Mouse (Mus musculus): ENCODE results near the gene Ncaph2.

Gene Ncaph2

DNA sequence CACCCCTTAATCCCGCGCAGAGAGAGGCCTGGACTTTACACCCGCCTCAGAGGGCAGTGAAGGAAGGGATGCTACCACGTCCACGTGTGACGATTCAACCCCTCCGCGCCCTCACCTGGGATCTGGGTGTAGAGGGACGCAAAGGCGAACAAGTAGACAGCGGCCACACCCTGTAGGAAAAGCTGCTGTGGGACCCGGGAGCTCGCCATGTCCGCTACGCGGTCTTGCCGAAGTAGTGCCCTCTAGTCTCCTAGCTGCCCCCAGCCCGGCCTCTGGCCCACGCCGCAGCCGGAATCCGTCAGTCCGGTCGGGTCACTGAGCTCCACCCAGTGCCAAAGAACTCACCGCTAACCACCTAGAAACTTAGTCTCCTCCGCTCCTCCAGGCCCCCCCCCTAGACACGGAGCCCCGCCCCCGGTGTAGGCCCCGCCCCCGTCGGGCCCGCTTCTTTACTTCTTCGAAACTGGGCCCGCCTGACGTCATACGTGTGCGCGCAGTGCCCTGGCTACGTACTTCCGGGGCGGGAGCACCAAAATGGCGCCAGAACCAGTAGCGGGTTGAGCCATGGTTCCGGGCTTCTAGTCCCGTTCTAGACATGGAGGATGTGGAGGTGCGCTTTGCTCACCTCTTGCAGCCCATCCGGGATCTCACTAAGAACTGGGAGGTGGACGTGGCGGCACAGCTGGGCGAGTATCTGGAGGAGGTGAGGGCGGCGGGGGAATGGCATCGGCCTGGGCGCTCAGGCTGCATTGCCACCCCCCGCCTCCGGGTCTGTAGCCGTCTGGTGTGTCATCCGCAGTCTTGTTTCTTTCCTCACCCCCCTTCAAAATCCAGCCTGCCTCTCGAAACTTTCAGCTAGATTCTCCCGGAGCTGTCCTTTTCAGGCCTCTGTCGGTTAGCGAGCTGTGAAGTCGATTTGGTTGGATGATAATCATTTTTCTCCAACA lies at the start of gene Ncaph2, which contains the start of gene Lmf2:
Gene Ncaph2, plus strand, starts transcription at position 479 of the 947 bp plus-strand sequence.
Gene Lmf2, minus strand, starts transcription at position 419 of the 947 bp plus-strand sequence.
- DNase-seq (ENCODE audit: low spot score) = peak; percentile 96

GRCm38 (mm10) chr15:89305966-89306365 lies 49.6 kb upstream of the Ncaph2 start:
- no peak for DNase-seq (ENCODE audit: low spot score)

DNA sequence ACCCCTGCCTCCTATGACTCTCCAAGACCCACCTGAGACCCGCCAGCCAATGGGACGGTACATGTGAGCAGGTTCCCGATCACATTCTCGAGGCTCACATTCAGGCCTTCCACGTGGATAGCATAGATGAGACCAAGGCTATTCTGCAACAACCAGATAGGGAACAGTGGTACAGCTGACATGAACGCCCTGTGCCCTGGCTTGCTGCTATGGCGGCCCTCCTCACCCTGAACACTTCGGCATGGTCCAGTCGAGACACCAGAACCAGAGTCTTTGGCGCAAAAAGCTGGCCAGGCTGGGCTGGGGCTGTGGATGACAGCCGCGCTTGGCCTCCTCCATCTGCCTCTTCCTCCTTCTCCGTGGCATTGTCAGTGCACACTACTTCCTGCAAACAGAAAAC lies 48.1 kb upstream of the Ncaph2 start:
- DNase-seq (ENCODE audit: low spot score) = no peak

- no peak for DNase-seq (ENCODE audit: low spot score)
Observed at GRCm38 (mm10) chr15:89308406-89309139, 46.9 kb upstream of the Ncaph2 start.

DNA sequence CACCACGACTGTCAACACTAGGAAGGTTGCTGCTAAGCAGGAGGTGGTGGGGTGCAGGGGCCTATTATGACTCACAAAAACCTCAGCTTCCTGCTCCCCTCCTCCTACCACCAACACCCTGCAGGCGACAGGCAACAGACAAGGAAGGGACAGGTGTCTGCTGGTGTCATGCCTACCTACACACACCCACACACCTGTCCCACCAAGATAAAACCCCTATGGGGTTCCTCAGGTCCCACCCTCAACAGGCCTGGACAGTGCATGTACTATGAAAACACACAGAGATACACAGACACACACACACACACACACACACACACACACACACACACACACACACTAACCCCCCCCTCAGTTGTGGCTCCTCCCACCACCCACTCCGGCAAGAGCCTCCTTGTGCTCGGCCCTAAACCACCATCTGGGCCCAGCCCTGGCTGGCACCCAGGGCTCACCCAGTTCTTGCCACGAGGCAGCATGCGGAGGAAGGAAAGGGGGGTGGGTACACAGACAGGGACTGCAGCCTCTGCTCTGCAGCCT lies 45.5 kb upstream of the Ncaph2 start:
- DNase-seq (ENCODE audit: low spot score) = no peak

DNA sequence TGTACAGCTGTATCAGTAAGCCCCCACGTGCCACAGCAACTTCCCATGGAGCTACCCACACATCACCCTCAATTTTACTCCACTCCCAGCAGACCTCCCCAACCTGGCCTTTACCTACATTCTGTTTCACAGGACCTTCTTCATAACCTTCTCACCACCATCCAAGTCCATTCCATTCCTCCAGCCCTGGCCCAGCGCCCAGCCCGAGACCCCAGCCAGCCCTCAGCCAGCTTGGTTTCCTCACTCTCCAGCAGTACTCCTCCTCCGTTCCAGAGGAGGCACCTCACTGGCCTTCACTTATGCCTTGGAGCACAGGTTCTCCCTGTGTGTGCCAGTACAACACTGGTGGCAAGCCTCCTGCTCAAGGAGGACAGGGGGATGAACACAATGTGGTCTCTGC lies 42.2 kb upstream of the Ncaph2 start:
- no peak for DNase-seq (ENCODE audit: low spot score)

DNA sequence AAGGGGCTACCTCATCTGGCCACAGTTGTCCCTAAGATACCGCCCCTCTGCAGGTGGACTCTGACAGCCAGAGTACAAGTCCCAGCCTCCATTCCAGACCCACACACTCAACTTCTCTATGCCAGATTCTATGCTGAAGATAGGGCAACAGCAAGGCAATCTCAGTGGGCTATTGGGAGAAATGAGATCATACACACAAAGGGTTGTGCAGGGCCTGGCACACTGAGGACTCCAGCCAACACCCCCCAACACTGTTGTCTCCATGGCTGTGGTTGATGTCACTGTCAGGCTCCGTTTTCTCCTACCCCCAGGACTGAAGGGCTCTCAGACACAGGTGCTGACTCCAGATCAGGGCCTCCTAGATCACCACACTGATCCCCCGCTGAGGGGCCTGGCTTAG lies 41.4 kb upstream of the Ncaph2 start:
- DNase-seq (ENCODE audit: low spot score) = no peak

- DNase-seq (ENCODE audit: low spot score) = peak; percentile 23
Observed at GRCm38 (mm10) chr15:89314511-89315189, 40.9 kb upstream of the Ncaph2 start.

DNA sequence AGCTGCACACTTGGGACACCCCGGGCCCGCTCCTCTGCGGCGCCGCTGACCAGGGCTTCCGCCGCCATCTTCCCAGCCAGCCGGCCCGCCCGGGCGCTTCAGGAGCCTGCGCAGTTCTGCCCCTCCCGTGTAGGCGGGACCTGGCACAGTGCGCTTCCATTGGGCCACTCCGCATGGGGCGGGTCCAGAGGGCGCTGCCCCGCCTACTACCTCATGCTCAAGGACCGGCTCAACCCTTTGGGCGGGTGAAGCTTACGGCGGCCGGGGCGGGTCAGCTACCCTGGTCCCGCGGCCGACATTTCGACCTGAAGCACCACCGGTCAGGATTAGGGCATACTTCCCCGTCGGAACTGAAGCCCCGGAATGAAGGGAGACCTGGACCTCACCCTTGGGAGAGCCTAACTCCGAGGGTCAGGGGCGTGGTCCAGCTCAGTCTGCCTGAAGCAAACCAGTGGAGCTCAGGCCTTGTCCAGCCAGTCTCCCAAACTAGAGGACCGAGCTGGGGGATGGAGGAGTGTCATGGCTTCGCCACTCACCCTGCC lies 40.3 kb upstream of the Ncaph2 start, which contains the start of gene Sbf1:
Gene Sbf1, minus strand, starts transcription at position 122 of the 542 bp plus-strand sequence.
- peak; percentile 96 for DNase-seq (ENCODE audit: low spot score)

DNA sequence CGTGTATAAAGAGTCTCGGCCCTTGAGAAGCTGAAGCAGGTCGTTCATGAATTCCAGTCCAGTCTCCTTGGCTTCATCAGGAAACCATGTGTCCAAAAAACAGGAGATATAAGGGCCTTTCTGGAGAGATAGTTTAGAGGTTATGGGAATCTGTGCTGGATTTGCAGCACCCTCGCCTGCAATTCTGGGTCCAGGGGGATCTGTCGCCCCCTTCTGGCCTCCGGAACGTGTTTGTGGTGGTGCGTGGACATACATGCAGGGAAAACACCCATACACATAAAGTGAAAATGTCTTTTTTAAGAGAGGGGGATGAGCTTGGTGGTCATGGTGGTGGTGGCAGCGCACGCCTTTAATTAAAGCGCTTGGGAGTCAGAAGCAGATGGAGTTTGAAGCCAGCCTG lies 39.4 kb upstream of the Ncaph2 start:
- no peak for DNase-seq (ENCODE audit: low spot score)

- no peak for DNase-seq (ENCODE audit: low spot score)
Observed at GRCm38 (mm10) chr15:89321264-89321663, 34.3 kb upstream of the Ncaph2 start.

DNA sequence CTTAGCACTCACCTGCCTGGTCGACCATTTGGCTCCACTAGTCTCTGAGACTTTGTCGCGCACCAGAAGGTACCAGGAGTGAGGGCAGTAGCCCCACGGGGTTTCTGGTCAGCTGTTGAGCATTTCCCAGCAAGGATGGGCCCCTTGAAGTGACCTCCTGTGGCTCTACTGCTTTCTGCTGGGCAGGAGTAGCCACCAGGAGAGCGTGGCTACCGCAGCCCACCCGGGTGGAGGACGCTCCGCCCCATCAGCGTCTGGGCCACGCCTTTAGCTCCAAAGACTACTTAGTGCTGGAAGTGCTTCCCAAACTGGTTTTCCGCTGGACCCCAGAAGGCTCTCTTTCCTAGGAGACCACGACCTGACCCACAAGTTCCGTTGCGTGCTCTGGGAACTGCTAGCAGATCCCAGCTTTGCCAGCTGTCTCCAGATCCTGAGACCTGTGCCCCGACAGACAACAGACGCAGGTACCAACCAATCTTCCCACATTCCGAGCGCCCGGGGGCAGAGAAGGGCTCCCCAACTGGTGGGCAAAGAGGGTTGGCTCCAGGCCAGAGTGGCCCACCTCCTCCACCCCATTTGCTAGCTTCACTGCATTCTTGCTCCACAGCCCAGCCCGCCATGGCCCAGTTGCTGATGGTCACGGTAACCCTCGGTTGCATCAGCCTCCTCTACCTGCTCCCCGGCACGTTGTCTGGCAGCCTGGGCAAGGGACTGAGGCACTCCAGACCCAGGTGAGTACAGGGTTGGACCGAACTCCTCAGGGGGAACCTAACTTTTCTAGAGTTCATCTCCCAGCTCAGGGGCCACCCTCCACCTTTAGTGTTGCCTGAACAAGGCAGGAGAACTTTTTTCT lies 32.6 kb upstream of the Ncaph2 start, which contains the start of gene Adm2:
Gene Adm2, plus strand, starts transcription at position 51 of the 853 bp plus-strand sequence.
- DNase-seq (ENCODE audit: low spot score) = no peak

DNA sequence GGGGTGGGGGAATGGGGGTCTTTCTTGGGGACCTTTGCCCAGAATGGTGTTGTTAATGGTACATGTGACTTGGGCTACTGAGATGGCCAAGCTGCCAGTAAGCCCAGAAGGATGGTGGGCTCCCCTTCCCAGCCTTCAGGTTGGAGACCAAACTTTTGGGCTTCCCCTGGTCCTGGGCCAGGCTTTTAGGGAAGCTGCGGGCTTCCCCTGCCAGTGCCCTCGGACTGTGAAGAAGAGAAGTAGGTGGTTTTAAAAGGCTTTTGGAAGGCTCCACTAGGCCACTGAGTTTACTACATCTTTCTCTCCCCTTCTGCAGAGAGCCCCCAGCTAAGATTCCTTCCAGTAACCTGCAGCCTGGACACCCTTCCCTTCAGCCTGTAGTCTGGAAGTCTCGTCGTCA lies 31.9 kb upstream of the Ncaph2 start:
- DNase-seq (ENCODE audit: low spot score) = no peak

- no peak for DNase-seq (ENCODE audit: low spot score)
Observed at GRCm38 (mm10) chr15:89326441-89326840, 29.1 kb upstream of the Ncaph2 start.

DNA sequence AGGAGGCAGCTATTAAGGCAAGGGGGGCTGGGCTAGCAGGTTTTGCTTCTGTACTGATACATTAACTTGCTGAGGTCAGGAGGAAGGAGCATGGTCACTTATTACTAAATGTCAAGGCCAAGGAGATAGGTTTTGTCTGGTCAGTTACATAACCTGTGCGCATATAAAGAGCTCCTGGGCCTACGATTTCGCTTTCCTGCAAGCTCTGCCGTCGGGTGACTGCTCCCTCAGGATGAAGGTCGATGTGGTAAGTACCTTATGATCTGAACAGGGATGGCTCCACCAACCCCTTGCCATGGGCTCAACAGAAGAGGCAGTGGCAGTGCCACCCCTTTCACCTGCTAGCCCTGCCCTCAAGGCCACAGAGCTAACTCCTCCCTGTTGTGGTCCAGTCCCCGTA lies 21.2 kb upstream of the Ncaph2 start, which contains the start of gene Miox:
Gene Miox, plus strand, starts transcription at position 128 of the 400 bp plus-strand sequence.
- DNase-seq (ENCODE audit: low spot score) = no peak

DNA sequence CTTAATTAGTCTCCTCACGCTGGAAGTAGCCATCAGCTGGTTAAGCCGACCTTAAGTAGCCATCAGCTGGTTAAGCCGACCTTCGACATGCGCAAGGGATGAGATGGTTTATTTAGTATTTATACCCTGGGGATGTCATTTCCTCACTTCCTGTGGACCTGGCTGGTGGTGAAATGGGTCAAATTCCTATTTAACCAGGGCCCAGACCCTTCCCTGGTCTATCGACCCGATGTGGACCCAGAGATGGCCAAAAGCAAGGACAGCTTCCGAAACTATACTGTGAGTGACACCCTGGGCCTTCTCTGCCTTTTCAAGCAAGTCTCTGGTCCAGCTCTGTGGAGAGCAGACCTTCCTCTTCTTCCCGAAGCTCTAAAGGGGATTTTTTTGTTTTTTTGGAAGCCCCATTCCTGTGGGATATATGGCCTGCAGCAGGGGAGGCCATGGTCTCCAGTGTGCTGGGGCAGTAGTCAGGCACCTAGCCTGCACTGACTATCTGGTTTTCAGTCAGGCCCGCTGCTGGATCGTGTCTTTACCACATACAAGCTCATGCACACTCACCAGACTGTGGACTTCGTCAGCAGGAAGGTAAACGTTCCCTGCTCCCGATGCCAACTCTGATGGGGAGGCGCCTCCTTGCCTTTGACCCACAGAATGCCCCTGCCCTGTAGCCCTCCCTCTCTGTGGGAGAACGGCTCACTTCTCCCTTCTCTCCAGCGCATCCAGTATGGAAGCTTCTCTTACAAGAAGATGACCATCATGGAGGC lies 20.6 kb upstream of the Ncaph2 start:
- DNase-seq (ENCODE audit: low spot score) = no peak

DNA sequence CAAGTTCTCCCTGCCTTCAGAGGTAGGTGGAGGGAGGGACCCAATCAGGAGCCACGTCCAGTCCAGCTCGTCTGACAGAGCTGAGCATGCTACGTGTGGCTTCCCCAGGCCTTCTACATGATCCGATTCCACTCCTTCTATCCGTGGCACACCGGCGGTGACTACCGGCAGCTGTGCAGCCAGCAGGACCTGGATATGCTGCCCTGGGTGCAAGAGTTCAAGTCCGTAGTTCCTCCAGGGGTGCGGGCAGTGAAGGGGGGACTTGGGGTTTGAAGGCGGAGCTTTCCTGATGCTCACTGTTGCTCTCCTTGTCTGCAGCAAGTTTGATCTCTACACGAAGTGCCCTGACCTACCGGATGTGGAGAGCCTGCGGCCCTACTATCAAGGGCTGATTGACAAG lies 19.1 kb upstream of the Ncaph2 start:
- DNase-seq (ENCODE audit: low spot score) = no peak

GRCm38 (mm10) chr15:89339696-89340095 lies 15.8 kb upstream of the Ncaph2 start:
- DNase-seq (ENCODE audit: low spot score) = no peak

DNA sequence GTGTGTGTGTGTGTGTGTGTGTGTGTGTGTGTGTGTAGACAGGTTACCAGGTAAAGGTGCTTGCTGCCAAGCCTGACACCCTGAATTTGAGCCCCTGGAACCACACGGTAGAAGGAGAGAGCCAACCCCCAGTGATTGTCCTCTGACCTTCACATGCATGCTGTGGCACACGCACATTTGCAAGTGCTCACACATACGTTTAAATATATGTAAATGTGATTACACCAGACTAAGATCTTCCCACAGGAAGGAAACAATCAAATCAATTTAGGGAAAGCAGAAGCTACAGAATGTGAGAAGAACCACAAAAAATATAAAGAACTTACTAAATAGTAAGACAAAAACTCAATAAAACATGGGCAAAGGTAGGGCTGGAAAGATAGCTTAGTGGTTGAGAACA lies 15.4 kb upstream of the Ncaph2 start:
- DNase-seq (ENCODE audit: low spot score) = no peak

DNA sequence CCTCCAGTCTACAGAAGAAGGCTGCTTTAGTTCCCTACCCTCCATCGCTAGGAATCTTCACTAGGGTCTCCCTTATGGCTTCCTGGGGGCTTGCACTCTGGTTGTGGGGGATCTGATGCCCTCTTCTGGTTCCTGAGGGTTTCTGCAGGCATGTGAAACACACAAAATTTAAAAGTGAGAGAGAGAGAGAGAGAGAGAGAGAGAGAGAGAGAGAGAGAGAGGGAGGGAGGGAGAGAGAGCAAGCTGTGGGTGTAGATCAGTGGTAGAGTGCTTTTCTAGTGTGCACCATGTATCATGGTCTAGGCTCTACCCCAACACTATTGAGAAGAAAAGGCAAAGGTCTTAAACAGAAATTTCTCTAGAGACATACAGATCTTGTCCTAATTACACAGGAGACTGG lies 13.8 kb upstream of the Ncaph2 start:
- DNase-seq (ENCODE audit: low spot score) = no peak
